ENCODE assay signal across 12 mouse cellular contexts in the genomic region with DNA sequence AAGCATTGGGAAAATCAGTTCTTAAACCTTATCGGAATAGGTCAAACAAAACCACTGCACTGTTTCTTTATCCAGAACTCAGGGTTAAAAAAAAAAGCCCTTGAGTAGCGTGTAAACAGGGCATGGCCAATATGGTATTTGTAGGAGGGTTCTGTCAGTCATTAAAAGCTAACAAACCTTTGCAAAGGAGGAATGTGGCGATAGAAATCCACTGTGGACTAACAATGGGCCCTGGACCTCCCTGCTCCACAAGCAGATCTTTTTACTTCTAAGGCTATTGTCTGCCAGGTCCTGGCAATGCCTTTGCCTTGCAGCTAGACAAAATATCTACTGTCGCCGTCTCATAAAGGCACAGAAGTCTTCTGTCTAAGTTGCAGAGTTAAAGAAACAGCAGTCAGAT.
A peak's percentile ranks its signal among the peaks of the same experiment; 100 is the strongest.
DNase-seq lines count a peak whose midpoint lies in the region; ATAC-seq and TF ChIP-seq lines count a peak whose summit lies in the region.
"Had no signal": no experiment of that assay in that cellular context is flagged by ENCODE, and none has a peak within 500 bp of the region (broad histone marks: within the 10 kb centered on the region; RNA-seq: fewer than 3 reads in every experiment).

No protein-coding gene starts in this region.

- no peaks in the 10 kb centered on the region for H3K36me3 ChIP-seq in kidney, postnatal 0 days (ENCODE audit: insufficient read depth, low read length)
- H3K36me3 ChIP-seq in kidney, embryonic 15.5 days, result no peaks in the 10 kb centered on the region
- H3K36me3 ChIP-seq in embryonic facial prominence, embryonic 10.5 days (replicated peaks), result peaks cover under 1% of the 10 kb centered on the region; the same call in 1 of the 2 replicates
- no peaks in the 10 kb centered on the region for H3K36me3 ChIP-seq in lung, postnatal 0 days (ENCODE audit: insufficient read depth, low read length)

- no peaks in the 10 kb centered on the region for H3K4me1 ChIP-seq in kidney, postnatal 0 days (replicated peaks; ENCODE audit: insufficient read depth, low read length)
- H3K4me1 ChIP-seq in kidney, embryonic 15.5 days, result 0 out of 2 replicates have a peak, but pooled peaks cover 6% of the 10 kb centered on the region
- H3K4me1 ChIP-seq in embryonic facial prominence, embryonic 10.5 days, result peaks cover 67% of the 10 kb centered on the region
- H3K4me1 ChIP-seq in lung, postnatal 0 days (ENCODE audit: insufficient read depth, low read depth, low read length), result no peaks in the 10 kb centered on the region

- TF ChIP-seq EP300 in lung, postnatal 0 days (IDR thresholded peaks at IDR 0.05), result no peak

- no peak for TF ChIP-seq CTCF in kidney, postnatal 0 days (IDR thresholded peaks at IDR 0.05; ENCODE audit: low read depth)
- no peak for TF ChIP-seq CTCF in lung, postnatal 0 days (IDR thresholded peaks at IDR 0.05)

- no peak overlapping the region for H3K27ac ChIP-seq in kidney, postnatal 0 days
- H3K27ac ChIP-seq in kidney, embryonic 15.5 days, result no peak overlapping the region
- peak overlapping the region; percentile 3 for H3K27ac ChIP-seq in embryonic facial prominence, embryonic 10.5 days (replicated peaks)
- H3K27ac ChIP-seq in lung, postnatal 0 days (ENCODE audit: low read length), result no peak overlapping the region; the same call in 1 of the 2 replicates
- H3K27ac ChIP-seq: liver, embryonic 14.5 days had no signal

- no peaks in the 10 kb centered on the region for H3K9me3 ChIP-seq in kidney, postnatal 0 days (replicated peaks; ENCODE audit: low read length)
- no peaks in the 10 kb centered on the region for H3K9me3 ChIP-seq in kidney, embryonic 15.5 days (replicated peaks)
- H3K9me3 ChIP-seq in embryonic facial prominence, embryonic 10.5 days, result no peaks in the 10 kb centered on the region
- H3K9me3 ChIP-seq in lung, postnatal 0 days (ENCODE audit: low read length), result no peaks in the 10 kb centered on the region

- no peak overlapping the region for H3K9ac ChIP-seq in kidney, postnatal 0 days (ENCODE audit: low read depth, low read length)
- H3K9ac ChIP-seq in kidney, embryonic 15.5 days, result no peak overlapping the region
- no peak overlapping the region for H3K9ac ChIP-seq in lung, postnatal 0 days (replicated peaks; ENCODE audit: low read depth)
- H3K9ac ChIP-seq: liver, embryonic 14.5 days had no signal

- no peak for ATAC-seq in kidney, postnatal 0 days (replicated peaks; ENCODE audit: low FRiP score, low read depth)
- ATAC-seq in kidney, embryonic 15.5 days (replicated peaks; ENCODE audit: low FRiP score), result no peak
- 0 out of 2 replicates have a peak, but pooled peaks have one; percentile 39 for ATAC-seq in lung, postnatal 0 days

- no peak overlapping the region for H3K4me2 ChIP-seq in kidney, postnatal 0 days (ENCODE audit: low read length)
- H3K4me2 ChIP-seq in kidney, embryonic 15.5 days, result no peak overlapping the region
- no peak overlapping the region for H3K4me2 ChIP-seq in lung, postnatal 0 days (replicated peaks; ENCODE audit: low read depth, low read length)

- WGBS in kidney, postnatal 0 days, result 54% methylated on average over 5 of the region's 5 CpGs
- WGBS in kidney, embryonic 15.5 days, result 54% methylated on average over 5 of the region's 5 CpGs
- 32% methylated on average over 5 of the region's 5 CpGs for WGBS in embryonic facial prominence, embryonic 10.5 days
- WGBS in lung, postnatal 0 days, result 47% methylated on average over 5 of the region's 5 CpGs

- no peak overlapping the region for H3K4me3 ChIP-seq in kidney, postnatal 0 days (replicated peaks; ENCODE audit: low read depth, low read length)
- no peak overlapping the region for H3K4me3 ChIP-seq in kidney, embryonic 15.5 days (replicated peaks)
- no peak overlapping the region for H3K4me3 ChIP-seq in embryonic facial prominence, embryonic 10.5 days
- no peak overlapping the region for H3K4me3 ChIP-seq in lung, postnatal 0 days (ENCODE audit: low read depth, low read length)
- H3K4me3 ChIP-seq: myocyte had no signal

- no peaks in the 10 kb centered on the region for H3K27me3 ChIP-seq in kidney, postnatal 0 days (ENCODE audit: insufficient read depth, low read length)
- H3K27me3 ChIP-seq in kidney, embryonic 15.5 days, result no peaks in the 10 kb centered on the region
- no peaks in the 10 kb centered on the region for H3K27me3 ChIP-seq in embryonic facial prominence, embryonic 10.5 days (replicated peaks; ENCODE audit: low read depth, poor library complexity, severe bottlenecking)
- H3K27me3 ChIP-seq in lung, postnatal 0 days (replicated peaks; ENCODE audit: insufficient read depth, low read length), result no peaks in the 10 kb centered on the region

- peak; percentile 3 for DNase-seq in kidney, postnatal 0 days (ENCODE audit: low spot score)
- DNase-seq in ZHBTc4 (ENCODE audit: low read depth, low spot score), result peak; percentile 21
- no peak for DNase-seq in embryonic facial prominence, embryonic 10.5 days (ENCODE audit: low spot score)
- peak; percentile 61 for DNase-seq in lung, postnatal 0 days (ENCODE audit: low spot score)
- no peak for DNase-seq in layer of hippocampus, postnatal 10 days (ENCODE audit: low spot score in 2 of 2)
- no peak for DNase-seq in left cerebral cortex, adult 18-20 months (ENCODE audit: low spot score in 2 of 2)
- DNase-seq: kidney, adult 18-20 months; layer of hippocampus, adult 9-11 months; right cerebral cortex, postnatal 25 days had no signal

Comparison
In these comparisons a context has a peak if more than half of its experiments do, and no peak if none do; other contexts are left out.
1. DNase-seq: peak in kidney, postnatal 0 days (single experiment), ZHBTc4 (single experiment) and lung, postnatal 0 days (single experiment); none in embryonic facial prominence, embryonic 10.5 days (single experiment), layer of hippocampus, postnatal 10 days (0 of 2) and left cerebral cortex, adult 18-20 months (0 of 2).